8 mouse cellular contexts compared by ENCODE assay signal in genomic region chr6:86816586-86816985, GRCm38 (mm10). TPM values are rescaled to one million over a fixed set of nuclear protein-coding genes. Genes with fewer than 3 reads are reported as not detected.
A peak's percentile ranks its signal among the peaks of the same experiment; 100 is the strongest.
DNase-seq lines count a peak whose midpoint lies in the region.

No protein-coding gene starts in this region.

- DNase-seq in gastrocnemius, adult 18-20 months (ENCODE audit: low spot score), result peak; percentile 60
- no peak for DNase-seq in gastrocnemius, postnatal 10 days
- DNase-seq in 416B (ENCODE audit: low read depth) (peak; percentile 59), adipocyte (ENCODE audit: low spot score) (peak; percentile 72)
- DNase-seq in hindlimb bud, embryonic 11.5 days (ENCODE audit: extremely low spot score, low read depth, low spot score), result peak; percentile 44
- DNase-seq in retina, postnatal 1 day, result peak; percentile 85
- no peak for DNase-seq in urinary bladder, postnatal 10 days (ENCODE audit: low spot score)
- DNase-seq in frontal cortex, postnatal 14 days (ENCODE audit: low spot score in 2 of 2), result no peak

RNA-seq across cellular contexts. Expression of gene Anxa4, which starts 23.2 kb away (rescaled TPM):
- 10 to 100 TPM; 14.6 to 28.1 TPM for total RNA-seq in gastrocnemius, adult 18-20 months (2021)
- 10 to 100 TPM; 26.8 to 31.3 TPM for total RNA-seq in gastrocnemius, postnatal 10 days (2021)

RNA-seq across cellular contexts. Expression of gene Aak1, which starts 32.7 kb away (rescaled TPM):
- total RNA-seq in gastrocnemius, adult 18-20 months (2021), result 10 to 100 TPM; 30.5 to 46.5 TPM
- total RNA-seq in gastrocnemius, postnatal 10 days (2021), result 10 to 100 TPM; 35.7 to 45.3 TPM

Comparison
In these comparisons a context has a peak if more than half of its experiments do, and no peak if none do; other contexts are left out.
1. DNase-seq: peak in gastrocnemius, adult 18-20 months (single experiment), 416B (single experiment), adipocyte (single experiment), hindlimb bud, embryonic 11.5 days (single experiment) and retina, postnatal 1 day (single experiment); none in gastrocnemius, postnatal 10 days (single experiment), urinary bladder, postnatal 10 days (single experiment) and frontal cortex, postnatal 14 days (0 of 2).